Mouse (Mus musculus) frontal cortex, postnatal 14 days (tissue): ENCODE measurements around the gene Il17c.
A peak's percentile ranks its signal among the peaks of the same experiment; 100 is the strongest.

Experiments
- DNase-seq, 2 experiments: peaks; one replicate each; pipeline ENCODE4 v3.0.0; 2022; ENCODE audit warnings: low spot score in 2 of 2

Gene Il17c

DNA sequence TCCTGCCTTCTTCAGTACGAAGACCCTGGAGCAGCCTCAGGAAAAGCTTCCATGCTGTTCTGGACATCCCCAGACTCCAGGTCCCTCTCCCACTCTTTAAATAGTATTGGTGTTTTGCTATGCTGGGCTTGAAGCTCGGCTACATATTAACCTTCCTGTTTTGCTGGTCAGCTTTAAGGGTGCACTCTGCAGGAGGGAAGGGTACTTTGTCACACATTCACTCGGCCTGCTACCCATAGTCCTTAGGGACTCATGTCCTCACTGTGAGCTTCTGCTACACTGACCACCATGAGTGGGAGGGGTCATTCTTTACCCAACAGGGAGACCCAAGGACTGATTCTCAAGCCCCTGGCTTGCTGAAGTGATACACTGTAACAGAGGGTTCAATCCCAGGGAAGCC is 8.8 kb downstream of the Il17c start:
- no peak for DNase-seq

- DNase-seq = no peak
Observed at GRCm38 (mm10) chr8:122431694-122432442, 10.0 kb downstream of the Il17c start.

DNA sequence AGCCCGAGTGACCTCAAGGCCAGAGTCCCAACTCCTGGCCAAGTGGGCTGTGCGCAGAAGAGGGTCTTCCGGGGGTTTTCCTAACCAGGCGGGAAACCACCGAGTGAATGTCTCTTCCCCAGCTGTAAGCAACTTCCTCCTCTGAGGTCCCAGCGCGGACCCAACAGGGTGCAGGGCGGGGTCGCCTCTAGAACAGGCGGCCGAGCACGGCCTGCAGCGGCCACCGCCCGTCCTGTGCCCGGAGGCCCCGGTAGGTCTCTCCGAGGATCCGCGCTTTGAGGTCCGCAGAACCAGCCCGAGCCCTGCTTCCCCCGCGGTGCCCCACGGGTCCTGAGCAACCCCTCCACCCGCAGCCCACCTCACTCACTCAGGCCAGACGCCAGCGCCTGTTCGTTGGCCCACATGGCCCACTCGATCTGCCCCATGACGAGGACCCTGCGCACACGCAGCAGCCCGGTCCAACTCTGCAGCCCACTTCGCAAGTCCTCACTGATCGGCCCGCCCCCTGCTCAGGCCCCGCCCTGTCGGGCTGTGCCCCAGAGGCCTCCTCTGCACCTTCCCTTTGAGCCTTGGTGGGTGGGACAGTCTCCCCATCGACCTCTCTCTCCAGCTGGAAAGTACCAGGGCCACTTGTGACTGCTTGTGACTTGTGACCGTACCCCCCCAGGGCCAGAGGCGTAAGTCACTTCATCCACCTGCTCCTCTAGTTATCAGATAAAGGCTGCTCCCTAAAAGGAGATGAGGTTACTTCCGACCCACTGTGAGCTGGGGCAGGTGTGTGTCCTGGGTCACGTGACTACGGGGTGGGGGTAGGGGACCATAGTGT is 10.8 kb downstream of the Il17c start, which contains the start of gene Cyba:
TSS of gene Cyba (minus strand) at position 488 of the 826 bp plus-strand sequence.
- DNase-seq = no peak

- no peak for DNase-seq
Observed at GRCm38 (mm10) chr8:122433269-122433905, 11.6 kb downstream of the Il17c start.

- no peak for DNase-seq
Observed at GRCm38 (mm10) chr8:122435375-122435774, 13.6 kb downstream of the Il17c start.

- no peak for DNase-seq
Observed at GRCm38 (mm10) chr8:122436146-122436545, 14.3 kb downstream of the Il17c start.

GRCm38 (mm10) chr8:122436586-122437125 is 14.8 kb downstream of the Il17c start:
- DNase-seq = no peak

- DNase-seq = no peak
Observed at GRCm38 (mm10) chr8:122437708-122438331, 16.0 kb downstream of the Il17c start.

- no peak for DNase-seq
Observed at GRCm38 (mm10) chr8:122439336-122439735, 17.5 kb downstream of the Il17c start.

DNA sequence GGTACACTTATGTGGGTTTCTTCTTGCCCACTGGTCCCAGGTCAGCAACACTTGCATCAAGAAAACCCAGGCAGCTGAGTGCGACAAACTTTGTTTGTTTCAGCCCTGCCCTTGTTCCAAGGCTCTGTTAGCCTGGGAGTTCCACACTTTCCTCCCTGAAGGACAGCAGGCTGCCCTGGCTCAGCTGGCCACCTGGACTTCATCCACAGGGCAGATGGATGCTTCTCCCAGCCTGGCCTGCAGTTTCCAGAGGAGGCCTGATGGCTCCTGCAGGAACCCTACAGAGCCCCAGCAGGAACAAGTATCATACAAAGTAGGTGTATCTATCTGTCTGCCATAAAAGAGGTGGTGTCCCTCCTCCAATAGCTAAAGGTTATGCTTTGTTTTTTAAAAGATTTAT is 19.5 kb downstream of the Il17c start:
- no peak for DNase-seq

- DNase-seq = no peak
Observed at GRCm38 (mm10) chr8:122442356-122442755, 20.5 kb downstream of the Il17c start.

DNA sequence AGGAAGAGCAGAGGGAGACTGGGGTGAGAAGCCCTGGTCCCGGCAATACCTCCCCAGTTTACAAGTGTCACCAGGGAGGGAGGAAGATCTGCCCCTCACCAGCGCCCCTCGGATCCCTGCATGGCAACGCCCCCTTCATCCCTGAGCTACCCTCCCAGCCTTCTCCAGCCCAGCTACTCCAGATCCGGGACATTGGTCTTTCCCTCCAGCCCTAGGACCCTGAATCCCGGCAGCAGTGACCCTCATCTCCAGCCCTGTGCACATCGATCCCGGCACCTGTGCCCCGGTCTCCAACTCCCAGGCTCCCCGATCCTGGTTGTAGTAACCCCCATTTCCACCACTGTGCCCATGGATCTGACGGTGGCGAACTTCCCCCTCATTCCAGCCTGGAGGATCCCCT is 21.0 kb downstream of the Il17c start:
- DNase-seq = no peak

GRCm38 (mm10) chr8:122443262-122444006 is 21.6 kb downstream of the Il17c start, which contains the start of gene Mvd:
Gene Mvd (minus strand): TSS chr8:122443422.
- peak; percentile 99 for DNase-seq

GRCm38 (mm10) chr8:122444058-122444748 is 22.4 kb downstream of the Il17c start:
- peak; percentile 70 to 77 for DNase-seq

DNA sequence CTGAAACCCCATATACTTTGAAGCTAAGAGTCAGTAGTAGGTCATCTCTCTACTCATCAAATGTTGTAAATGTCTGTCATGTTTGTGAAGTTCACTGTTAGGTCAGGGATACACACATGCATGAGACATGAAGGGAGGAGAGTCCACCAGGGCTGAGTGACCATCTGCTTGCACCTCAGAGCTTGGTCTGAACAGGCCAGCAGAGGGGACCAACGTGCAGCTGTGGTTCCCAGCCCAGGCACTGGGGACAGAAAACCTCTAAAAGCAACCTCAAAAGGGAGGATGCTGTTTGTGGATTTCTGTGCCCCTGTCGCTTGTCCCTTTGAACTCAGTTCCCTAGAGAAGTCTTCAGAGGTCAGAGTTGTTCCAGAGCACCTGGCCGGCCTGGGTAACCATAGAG is 23.4 kb downstream of the Il17c start:
- no peak for DNase-seq

- no peak for DNase-seq
Observed at GRCm38 (mm10) chr8:122451161-122451703, 29.4 kb downstream of the Il17c start.

- DNase-seq = no peak
Observed at GRCm38 (mm10) chr8:122452154-122452553, 30.3 kb downstream of the Il17c start.

DNA sequence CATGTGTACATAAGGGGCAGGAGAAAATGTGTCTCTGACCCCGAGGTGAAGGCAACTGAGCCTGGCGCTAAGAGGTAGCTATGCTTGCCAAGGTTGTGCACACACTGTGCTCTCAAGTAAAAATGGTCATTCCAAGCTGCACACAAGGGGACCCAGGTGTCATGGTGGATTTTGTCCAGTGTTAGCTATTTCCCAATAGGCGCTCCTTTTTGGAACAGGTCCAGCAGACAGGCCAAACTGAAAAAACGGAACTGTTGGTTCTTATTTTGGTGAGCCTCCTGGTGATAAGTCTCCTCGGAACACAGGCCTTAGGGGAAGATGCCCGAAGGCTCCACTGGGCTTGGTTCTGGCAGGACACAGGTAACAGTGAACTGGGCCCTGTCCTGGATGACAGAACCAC is 32.6 kb downstream of the Il17c start:
- DNase-seq = no peak

GRCm38 (mm10) chr8:122457171-122457570 is 35.4 kb downstream of the Il17c start:
- DNase-seq = no peak
